18 mouse cellular contexts compared by ENCODE assay signal in the genomic region with DNA sequence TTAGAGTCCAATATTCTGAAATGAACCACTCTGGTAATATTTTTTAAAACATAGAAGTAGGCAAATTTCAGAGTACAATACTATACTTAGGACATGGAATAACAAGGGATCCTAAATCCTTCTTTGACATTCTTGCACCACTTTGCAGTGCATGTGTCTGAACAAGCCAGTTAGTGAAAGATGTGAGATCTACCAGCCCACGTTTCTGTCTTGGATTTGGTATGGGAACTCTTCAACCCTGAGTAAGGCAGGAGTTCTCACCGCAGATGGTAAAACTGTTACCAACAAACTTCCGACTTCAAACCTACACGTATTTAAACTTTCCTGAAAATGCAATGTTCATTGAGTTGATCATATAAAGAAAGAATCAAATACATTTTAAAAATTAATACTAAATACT.
"Had no signal": no experiment of that assay in that cellular context is flagged by ENCODE, and none has a peak within 500 bp of the region (broad histone marks: within the 10 kb centered on the region; RNA-seq: fewer than 3 reads in every experiment).

No protein-coding gene starts in this region.

- H3K36me3 ChIP-seq: liver, embryonic 15.5 days; lung, embryonic 15.5 days; midbrain, embryonic 13.5 days; midbrain, embryonic 15.5 days; neural tube, embryonic 12.5 days; stomach, embryonic 15.5 days had no signal

- H3K4me2 ChIP-seq: liver, embryonic 15.5 days; lung, embryonic 15.5 days; midbrain, embryonic 11.5 days; midbrain, embryonic 13.5 days; midbrain, embryonic 15.5 days; neural tube, embryonic 12.5 days; stomach, embryonic 15.5 days had no signal

- H3K9ac ChIP-seq: liver, embryonic 15.5 days; liver, postnatal 0 days; lung, embryonic 15.5 days; midbrain, embryonic 13.5 days; midbrain, embryonic 15.5 days; neural tube, embryonic 12.5 days; stomach, embryonic 15.5 days had no signal

- ATAC-seq: liver, postnatal 0 days; lung, postnatal 0 days had no signal

- H3K27me3 ChIP-seq: liver, embryonic 15.5 days; lung, embryonic 15.5 days; megakaryocyte, embryonic 14.5 days; midbrain, embryonic 13.5 days; midbrain, embryonic 15.5 days; neural tube, embryonic 12.5 days; stomach, embryonic 15.5 days had no signal

- H3K4me3 ChIP-seq: liver, embryonic 15.5 days; lung, embryonic 15.5 days; megakaryocyte, embryonic 14.5 days; midbrain, embryonic 13.5 days; midbrain, embryonic 15.5 days; neural tube, embryonic 12.5 days; stomach, embryonic 15.5 days had no signal

- H3K4me1 ChIP-seq: liver, embryonic 15.5 days; lung, embryonic 15.5 days; megakaryocyte, embryonic 14.5 days; midbrain, embryonic 13.5 days; midbrain, embryonic 15.5 days; neural tube, embryonic 12.5 days; stomach, embryonic 15.5 days had no signal

- H3K9me3 ChIP-seq: liver, embryonic 15.5 days; lung, embryonic 15.5 days; megakaryocyte, embryonic 14.5 days; midbrain, embryonic 13.5 days; midbrain, embryonic 15.5 days; neural tube, embryonic 12.5 days; stomach, embryonic 15.5 days had no signal

- H3K27ac ChIP-seq: liver, embryonic 15.5 days; lung, embryonic 15.5 days; macrophage; midbrain, embryonic 13.5 days; midbrain, embryonic 15.5 days; neural tube, embryonic 12.5 days; stomach, embryonic 15.5 days; stomach, postnatal 0 days had no signal

- DNase-seq: liver, postnatal 0 days; lung, adult 2 months; lung, postnatal 14 days; lung, postnatal 36 days; thymus, adult 18-20 months; thymus, postnatal 14 days; thymus, postnatal 36 days had no signal
